Mouse (Mus musculus) liver, adult (tissue): ENCODE results near the gene Pip5k1c.

Experiments used
- GATA4 ChIP-seq: IDR thresholded peaks from 2 replicates; pipeline ENCODE4 v1.6.1; 2014; ENCODE audit warnings: mild to moderate bottlenecking, low read length; ENCODE audit not compliant: insufficient replicate concordance

Pip5k1c gene

GRCm38 (mm10) chr10:81342686-81343505 lies 50.1 kb downstream of the Pip5k1c start, which contains the start of gene Gipc3:
Gene Gipc3 (minus strand): TSS chr10:81343266.
- TF ChIP-seq GATA4: no peak

DNA sequence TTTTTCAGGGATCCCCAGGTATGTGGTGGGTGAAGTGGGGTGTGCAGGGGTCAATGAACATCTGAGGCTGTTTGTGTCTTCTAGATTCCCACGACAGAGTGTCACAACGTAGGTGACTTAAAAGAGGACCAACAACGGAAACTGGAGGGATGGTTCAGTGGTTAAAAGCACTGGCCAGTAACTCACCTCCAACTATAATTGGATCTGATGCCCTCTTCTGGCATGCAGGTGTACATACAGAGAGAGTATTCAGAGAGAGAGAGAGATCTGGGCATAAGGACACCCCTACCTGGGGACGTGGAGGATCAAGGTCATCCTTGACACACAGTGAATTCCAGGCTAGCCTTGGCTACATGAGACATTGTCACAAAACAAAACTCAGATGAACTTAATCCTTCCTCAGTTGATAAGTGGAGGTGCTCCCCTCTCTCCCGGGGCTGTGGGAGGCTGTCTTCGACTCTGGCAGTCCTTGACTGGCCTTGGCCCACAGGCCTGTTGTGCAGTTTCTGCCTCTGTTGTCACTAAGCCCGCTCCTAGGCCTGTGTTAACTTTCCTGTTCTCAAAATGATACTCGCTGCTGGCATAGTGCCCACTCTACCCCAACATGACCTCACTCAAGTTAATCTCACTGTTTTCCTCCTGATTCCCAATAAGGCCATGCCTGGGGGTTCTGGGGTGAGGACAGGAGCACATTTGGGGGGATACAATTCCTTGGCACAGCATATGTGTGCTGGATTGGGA lies 51.8 kb downstream of the Pip5k1c start:
- no peak for TF ChIP-seq GATA4

DNA sequence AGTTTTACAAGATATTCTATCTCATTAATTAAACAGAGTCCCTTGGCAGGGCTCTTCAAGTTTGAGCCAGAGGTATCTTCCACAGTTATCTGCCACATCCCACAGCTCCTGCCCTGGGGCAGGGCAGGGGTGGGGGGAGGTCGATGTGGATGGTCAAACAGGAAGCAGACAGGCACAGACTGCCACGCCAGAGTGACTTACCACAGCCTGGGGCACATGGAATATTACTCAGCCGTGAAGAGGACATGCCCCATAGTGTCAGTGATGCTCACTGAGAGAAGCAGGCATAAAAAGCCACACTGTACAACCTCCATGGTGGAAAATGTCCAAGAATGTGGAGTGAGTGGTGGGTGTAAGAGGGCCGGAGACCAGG lies 52.4 kb downstream of the Pip5k1c start:
- TF ChIP-seq GATA4: no peak

GRCm38 (mm10) chr10:81346453-81347067 lies 53.8 kb downstream of the Pip5k1c start:
- TF ChIP-seq GATA4: no peak

GRCm38 (mm10) chr10:81349146-81349545 lies 56.4 kb downstream of the Pip5k1c start:
- TF ChIP-seq GATA4: no peak

DNA sequence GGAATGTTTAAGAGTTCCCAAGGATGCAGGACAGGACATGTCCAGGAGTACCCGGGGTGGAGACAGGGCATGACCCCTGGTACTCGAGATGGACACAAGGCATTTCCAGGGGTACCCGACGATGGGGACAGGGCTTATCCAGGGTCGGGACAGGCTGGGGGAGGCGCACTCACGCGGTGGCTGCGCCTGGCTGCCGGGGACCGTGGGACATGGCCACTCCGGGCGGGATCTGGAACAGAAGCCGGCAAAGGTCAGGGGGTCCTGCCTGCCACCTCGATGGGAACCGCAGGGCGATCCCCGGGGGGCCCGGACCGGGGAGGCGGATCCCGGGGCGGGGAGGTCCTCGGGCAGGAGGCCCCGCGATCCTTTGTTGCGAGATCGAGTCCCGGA lies 57.2 kb downstream of the Pip5k1c start:
- no peak for TF ChIP-seq GATA4

GRCm38 (mm10) chr10:81350351-81351063 lies 57.7 kb downstream of the Pip5k1c start, which contains the start of gene Hmg20b:
Gene Hmg20b (minus strand): TSS chr10:81350480.
- TF ChIP-seq GATA4: peak; percentile 7; the same call in 1 of the 2 replicates

DNA sequence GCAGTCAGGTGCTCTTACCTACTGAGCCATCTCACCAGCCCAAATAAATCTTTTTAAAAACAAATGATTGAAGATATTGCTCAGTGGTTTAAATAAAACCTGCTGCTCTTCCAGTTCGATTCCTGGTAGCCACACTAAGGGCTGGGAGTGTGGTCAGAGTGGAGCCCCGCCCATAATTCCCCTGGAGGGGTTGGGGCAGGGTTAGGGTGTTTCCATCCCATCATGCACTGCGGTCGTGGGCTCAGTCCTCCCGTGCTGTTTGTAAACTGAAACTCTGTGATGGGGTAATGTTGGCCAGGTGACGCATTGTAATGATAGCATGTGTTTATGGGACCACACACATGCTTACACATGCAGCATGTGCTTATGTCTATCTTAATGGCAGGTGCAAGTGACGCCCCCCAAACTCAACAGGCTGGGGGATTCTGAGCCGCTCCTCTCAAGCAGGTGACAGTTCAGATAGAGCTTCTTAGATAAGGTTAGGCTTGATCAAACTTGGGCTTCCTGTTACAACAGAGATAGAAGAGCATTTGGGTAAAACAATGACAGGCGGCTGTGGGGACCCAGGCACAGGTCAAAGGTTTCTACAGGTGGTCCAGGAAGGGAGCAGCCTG lies 59.0 kb downstream of the Pip5k1c start:
- no peak for TF ChIP-seq GATA4

- TF ChIP-seq GATA4: no peak
These were observed 62.1 kb downstream of the Pip5k1c start for GRCm38 (mm10) chr10:81354738-81355477.

DNA sequence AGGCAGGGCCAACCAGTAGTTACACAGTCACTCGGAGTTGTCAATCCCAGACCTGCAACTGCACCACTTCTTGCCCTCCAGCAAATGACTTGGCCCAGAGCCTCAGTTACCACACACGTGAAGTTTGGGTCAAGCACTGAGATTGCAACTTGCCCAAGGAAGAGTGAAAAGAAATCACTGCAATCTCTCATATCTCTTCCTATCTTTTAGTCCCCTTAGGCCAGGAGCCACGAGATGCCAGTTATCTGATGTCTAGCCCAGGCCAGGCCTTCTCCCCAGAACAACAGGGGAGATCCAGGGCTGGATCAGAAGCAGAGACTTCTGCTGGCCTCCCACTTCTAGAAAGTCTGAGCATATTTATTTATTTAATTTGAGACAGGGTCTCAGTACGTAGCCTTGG lies 62.8 kb downstream of the Pip5k1c start:
- TF ChIP-seq GATA4: no peak

GRCm38 (mm10) chr10:81356352-81356990 lies 63.7 kb downstream of the Pip5k1c start:
- no peak for TF ChIP-seq GATA4

DNA sequence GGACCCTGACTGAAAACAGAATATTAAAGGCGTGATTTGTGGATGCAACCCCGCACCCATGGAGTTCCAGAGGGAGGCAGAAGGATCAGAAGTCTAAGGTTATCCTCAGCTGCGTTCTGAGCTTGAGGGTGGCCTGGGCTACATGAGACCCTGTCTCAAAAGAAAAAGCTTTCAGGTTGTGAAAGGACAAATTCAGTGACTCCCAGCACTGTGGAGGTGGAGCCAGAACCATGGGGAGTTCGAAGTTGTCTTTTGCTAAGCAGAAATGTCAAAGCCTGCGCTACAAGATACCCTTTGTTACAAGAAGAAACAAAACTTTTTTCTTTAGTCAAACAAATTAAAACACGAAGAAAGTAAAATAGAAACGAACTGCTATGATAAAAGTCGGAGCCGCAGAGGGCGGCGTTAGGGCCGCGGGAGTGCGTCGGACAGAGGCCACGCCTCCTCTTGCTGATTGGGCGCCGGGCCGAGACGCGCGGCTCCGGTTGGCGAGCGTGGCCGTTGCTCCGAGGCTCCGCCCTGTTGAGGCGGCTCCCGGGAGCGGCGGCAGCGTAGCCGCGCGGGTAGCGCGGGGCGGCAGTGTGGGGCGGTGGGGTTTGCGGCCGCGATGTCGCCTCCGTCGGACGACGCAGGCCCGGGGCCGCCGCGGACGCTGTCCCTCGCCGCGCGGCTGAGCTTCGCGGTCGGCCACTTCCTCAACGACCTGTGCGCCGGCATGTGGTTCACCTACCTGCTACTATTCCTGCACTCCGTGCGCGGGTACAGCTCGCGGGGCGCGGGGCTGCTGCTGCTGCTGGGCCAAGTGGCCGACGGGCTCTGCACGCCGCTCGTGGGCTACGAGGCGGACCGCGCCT lies 64.5 kb downstream of the Pip5k1c start, which contains the start of gene Mfsd12:
Gene Mfsd12, plus strand, starts transcription at position 501 of the 854 bp plus-strand sequence.
- no peak for TF ChIP-seq GATA4

- no peak for TF ChIP-seq GATA4
These were observed 65.4 kb downstream of the Pip5k1c start for GRCm38 (mm10) chr10:81358209-81358608.

DNA sequence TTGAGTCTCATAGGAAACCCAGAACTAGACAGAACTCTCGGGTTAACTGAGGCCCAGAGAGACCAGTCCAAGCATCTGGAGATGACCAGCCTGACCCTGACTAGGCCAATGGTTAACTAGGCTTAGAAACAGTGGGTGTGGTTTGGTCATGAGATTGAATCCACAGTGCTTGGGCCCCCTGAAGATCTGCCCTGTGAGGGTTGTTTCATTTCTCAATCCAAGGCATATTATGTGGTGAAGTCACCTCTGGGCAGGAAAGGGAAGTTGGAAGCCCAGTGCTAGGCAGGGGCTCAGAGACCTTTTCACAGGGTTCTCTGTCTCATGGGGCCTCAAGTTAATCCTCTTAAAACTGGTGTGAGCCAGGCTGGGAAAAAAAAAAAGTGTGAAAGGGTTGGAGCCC lies 66.1 kb downstream of the Pip5k1c start:
- no peak for TF ChIP-seq GATA4
